Mouse (Mus musculus) limb, embryonic 10.5 days (tissue): ENCODE measurements around the gene Park7. TPM values are rescaled to one million over a fixed set of nuclear protein-coding genes. Genes with fewer than 3 reads are reported as not detected.

Source experiments
- DNase-seq: peaks from one replicate; pipeline ENCODE4 v3.0.0-alpha.2; 2017; ENCODE audit warnings: low spot score
- H3K27ac ChIP-seq: fragments of 300-500 bp; sonication (generic); 2 replicates; pipeline ENCODE4 v1.5.1; 2016; ENCODE audit warnings: mild to moderate bottlenecking
- H3K27me3 ChIP-seq: fragments of 300-500 bp; sonication (generic); 2 replicates; pipeline ENCODE4 v1.6.1; 2016; ENCODE audit warnings: low read depth, mild to moderate bottlenecking; ENCODE audit not compliant: poor library complexity, severe bottlenecking
- H3K36me3 ChIP-seq: fragments of 300-500 bp; sonication (generic); 2 replicates; pipeline ENCODE4 v1.6.1; 2016; ENCODE audit warnings: mild to moderate bottlenecking, moderate library complexity
- H3K4me1 ChIP-seq: fragments of 300-500 bp; sonication (generic); 2 replicates; pipeline ENCODE4 v1.6.1; 2016
- H3K4me3 ChIP-seq: fragments of 300-500 bp; sonication (generic); 2 replicates; pipeline ENCODE4 v1.5.1; 2016; ENCODE audit warnings: mild to moderate bottlenecking, moderate library complexity
- H3K9me3 ChIP-seq: fragments of 300-500 bp; sonication (generic); replicated peaks from 2 replicates; pipeline ENCODE4 v1.6.1; 2016; ENCODE audit warnings: mild to moderate bottlenecking
- WGBS: fragments of 180-500 bp; shearing (Covaris S2); methylation state at CpG from one replicate; pipeline ENCODE4 v1.1.7; 2016; 5-methylcytosine and 5-hydroxymethylcytosine counted together
- polyA plus RNA-seq: library from polyadenylated mRNA; unstranded; fragments of >200 nt; fragmentation: Nextera tagmentation; extraction: Ambion mirVana; gene quantifications from 2 replicates; pipeline ENCODE4 v1.2.1, GENCODE M21; 2016

Park7 gene
- polyA plus RNA-seq, 1 experiment from 2014 or later: 526 TPM

DNA sequence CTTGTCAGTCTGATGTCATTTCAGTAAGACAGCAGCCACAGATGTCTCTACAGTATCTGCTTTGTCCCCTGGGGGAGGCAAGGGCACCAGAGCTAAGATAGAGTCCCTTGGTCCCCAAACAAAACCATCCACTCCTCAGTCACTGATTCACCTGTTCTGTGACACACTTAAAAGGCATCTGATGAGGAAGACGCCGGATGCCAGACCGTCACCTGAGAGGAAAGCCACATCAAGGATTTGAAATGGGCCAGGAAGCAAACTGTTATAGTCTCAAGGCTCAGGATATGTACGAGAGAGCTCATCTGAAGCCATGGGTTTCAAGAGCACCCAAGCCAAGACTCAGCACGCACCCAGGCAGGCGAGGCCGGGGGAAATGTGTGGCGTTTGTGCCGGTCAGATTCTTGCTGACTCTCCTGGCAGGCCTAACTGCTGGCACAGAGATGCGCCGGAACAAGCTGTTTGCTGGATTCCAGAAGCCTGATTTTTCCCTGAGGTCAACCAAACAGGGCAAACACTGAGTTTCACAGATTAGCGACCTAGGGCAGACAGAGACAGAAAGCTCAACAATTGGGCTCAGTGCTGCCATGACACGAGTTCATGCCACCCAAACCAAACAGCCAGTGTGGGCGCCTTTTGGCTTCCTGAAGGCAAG, 11.0 kb downstream of the Park7 start:
- Histone ChIP-seq H3K27ac (no peak overlapping the region), H3K4me1 (0 out of 2 replicates have a peak, but pooled peaks cover 10% of the 10 kb centered on the region), H3K36me3 (peaks cover 95% of the 10 kb centered on the region), H3K4me3 (no peak overlapping the region), H3K27me3 (no peaks in the 10 kb centered on the region), H3K9me3 (no peaks in the 10 kb centered on the region)
- DNase-seq: no peak
- 96% methylated on average over 14 of the region's 14 CpGs for WGBS

DNA sequence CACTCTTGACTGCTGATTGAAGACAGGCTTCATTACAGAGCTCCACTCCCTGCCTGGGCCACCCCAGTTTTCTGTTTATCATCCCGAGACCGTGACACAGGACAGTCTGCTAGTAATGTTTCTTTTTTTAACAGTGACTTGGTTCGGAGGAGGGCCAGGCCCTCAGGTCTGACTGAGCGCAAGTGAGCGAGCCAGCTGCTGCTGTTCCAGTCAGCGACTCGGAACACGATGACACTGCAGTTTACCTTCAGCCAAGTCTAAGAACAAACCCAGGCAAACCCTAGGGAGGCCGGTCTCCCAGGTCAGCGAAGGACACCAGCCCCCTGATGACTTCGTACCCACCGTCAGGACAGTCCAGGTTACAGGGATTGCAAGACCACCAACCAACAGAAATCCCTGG, 12.2 kb downstream of the Park7 start:
- Histone ChIP-seq H3K27me3 (no peaks in the 10 kb centered on the region), H3K4me1 (0 out of 2 replicates have a peak, but pooled peaks cover 6% of the 10 kb centered on the region), H3K4me3 (no peak overlapping the region), H3K9me3 (no peaks in the 10 kb centered on the region), H3K36me3 (peaks cover 95% of the 10 kb centered on the region), H3K27ac (no peak overlapping the region)
- no peak for DNase-seq
- WGBS: 93% methylated on average over 12 of the region's 12 CpGs

- H3K36me3 ChIP-seq: peaks cover 95% of the 10 kb centered on the region
- 59% methylated on average over 9 of the region's 9 CpGs for whole genome bisulfite sequencing
Measured at GRCm38 (mm10) chr4:150901651-150902050, 12.6 kb downstream of the Park7 start.

GRCm38 (mm10) chr4:150900486-150900885, 13.8 kb downstream of the Park7 start:
- WGBS: 95% methylated on average over 13 of the region's 13 CpGs
- peaks cover 95% of the 10 kb centered on the region for H3K36me3 ChIP-seq
- no peak overlapping the region for H3K27ac ChIP-seq
- no peak overlapping the region for H3K4me3 ChIP-seq
- no peaks in the 10 kb centered on the region for H3K27me3 ChIP-seq
- DNase-seq: no peak
- peaks cover 10% of the 10 kb centered on the region; the same call in 1 of the 2 replicates for H3K4me1 ChIP-seq
- H3K9me3 ChIP-seq: no peaks in the 10 kb centered on the region

More at GRCm38 (mm10) chr4:150901651-150902050, 12.6 kb downstream of the Park7 start:
- H3K27me3 ChIP-seq: no peaks in the 10 kb centered on the region
- no peaks in the 10 kb centered on the region for H3K9me3 ChIP-seq
- no peak overlapping the region for H3K27ac ChIP-seq
- 0 out of 2 replicates have a peak, but pooled peaks cover 6% of the 10 kb centered on the region for H3K4me1 ChIP-seq
- no peak overlapping the region for H3K4me3 ChIP-seq
- peak; percentile 88 for DNase-seq

DNA sequence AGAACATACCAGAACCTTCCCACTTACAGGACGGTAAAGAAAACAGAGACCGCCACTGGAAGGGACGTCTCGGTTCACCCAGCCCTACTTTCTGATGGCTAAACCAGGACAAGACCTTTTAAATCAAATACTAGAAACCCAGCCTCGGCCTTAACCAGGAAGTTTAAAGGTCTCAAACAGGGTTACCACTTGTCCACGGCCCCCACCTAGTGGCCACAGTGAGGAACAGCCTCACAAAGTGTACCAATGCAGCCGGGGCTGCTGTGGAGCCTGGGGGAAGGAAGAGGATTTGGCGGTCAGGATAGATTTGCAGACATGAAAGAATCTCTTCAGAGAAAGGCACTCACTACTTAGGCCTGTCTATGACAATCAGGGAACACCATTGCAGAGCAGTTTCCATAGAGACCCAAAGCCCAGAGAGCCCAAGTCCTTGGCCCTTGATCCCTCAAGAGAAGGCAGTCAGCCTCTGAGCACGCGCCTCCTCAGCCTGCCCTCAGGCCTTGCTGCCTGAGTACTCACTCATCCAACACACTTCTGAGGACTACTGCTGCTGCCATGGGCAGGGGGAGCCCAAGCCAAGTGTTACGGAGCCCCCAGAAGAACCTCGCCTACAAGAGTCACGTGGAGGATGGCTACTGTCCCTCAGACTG, 15.4 kb downstream of the Park7 start:
- no peaks in the 10 kb centered on the region for H3K27me3 ChIP-seq
- WGBS: 67% methylated on average over 13 of the region's 13 CpGs
- peaks cover 83% of the 10 kb centered on the region for H3K36me3 ChIP-seq
- no peaks in the 10 kb centered on the region for H3K9me3 ChIP-seq
- no peak overlapping the region for H3K4me3 ChIP-seq
- H3K4me1 ChIP-seq: peaks cover 16% of the 10 kb centered on the region; the same call in 1 of the 2 replicates
- DNase-seq: peak; percentile 78
- no peak overlapping the region for H3K27ac ChIP-seq

DNA sequence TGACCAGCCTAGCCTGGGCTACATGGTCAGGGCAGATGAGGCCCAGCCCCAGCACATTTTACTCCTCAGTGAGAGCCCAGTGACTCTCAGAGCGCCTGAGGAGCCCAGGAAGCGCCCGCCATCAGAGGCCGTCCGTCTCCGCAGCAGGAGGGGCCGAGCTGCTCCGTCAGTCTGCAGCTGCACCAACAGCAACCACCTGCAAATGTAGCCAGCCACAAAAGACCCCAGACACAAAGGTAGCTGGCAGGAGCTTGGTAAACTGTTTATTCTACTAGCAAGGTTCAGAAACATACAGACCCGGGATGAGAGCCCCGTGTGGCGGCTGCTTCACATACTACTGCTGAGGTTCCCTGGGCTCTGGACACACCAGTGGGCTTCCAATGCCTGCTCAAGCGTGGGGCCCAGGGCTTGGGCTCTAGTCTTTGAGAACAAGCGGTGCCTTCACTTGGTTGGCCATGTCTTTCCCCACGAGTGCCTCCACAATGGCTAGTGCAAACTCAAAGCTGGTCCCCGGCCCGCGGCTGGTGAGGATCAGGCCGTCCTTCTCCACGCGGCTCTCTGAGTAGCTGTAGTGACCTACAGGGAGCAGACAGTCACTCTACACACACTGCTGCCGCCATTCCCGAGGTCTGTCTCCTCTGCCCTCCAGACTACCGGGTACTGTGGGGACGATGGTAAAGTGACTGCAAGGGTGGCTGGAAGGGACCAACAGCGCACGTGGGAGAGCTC, 17.2 kb downstream of the Park7 start:
- H3K9me3 ChIP-seq: no peaks in the 10 kb centered on the region
- H3K4me3 ChIP-seq: no peak overlapping the region
- peaks cover 16% of the 10 kb centered on the region; the same call in 1 of the 2 replicates for H3K4me1 ChIP-seq
- DNase-seq: no peak
- H3K27me3 ChIP-seq: no peaks in the 10 kb centered on the region
- 95% methylated on average over 26 of the region's 26 CpGs for WGBS
- H3K36me3 ChIP-seq: peaks cover 65% of the 10 kb centered on the region
- H3K27ac ChIP-seq: no peak overlapping the region

DNA sequence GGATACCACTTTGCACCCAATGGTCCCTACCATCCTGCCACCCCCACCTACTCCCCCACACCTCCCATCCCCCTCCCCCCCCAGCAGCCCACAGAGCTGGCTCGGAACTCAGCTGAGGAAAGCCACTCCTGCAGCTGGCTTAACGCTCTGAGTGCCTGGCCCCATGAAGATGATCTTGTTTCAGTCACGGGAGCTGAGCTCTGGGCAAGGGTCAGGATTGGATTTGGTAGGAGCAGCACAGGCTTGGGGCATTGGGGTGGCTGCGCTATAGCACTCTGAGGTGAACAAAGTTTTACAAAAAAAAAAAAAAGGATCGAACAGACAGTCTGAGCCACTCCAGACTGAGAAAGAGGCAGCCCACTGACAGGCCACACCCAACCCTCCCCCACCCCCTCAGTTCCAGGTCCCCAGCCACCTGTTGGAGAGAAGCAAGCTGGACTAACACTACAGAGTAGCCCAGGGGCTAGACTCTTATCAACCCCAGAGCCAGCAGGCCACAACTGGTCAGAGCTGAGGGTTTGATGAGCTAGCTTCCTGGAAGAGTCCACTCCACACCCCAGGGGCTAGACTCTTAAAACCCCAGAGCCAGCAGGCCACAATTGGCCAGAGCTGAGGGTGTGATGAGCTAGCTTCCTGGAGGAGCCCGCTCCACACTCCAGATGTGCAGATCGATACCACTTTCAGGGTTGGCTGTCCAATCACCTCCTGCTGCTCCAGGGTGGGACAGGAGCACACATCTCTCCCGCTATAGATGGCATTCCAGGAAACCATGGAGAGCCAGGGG, 19.3 kb downstream of the Park7 start:
- no peak overlapping the region for H3K4me3 ChIP-seq
- H3K4me1 ChIP-seq: peaks cover 27% of the 10 kb centered on the region
- H3K9me3 ChIP-seq: no peaks in the 10 kb centered on the region
- H3K27me3 ChIP-seq: no peaks in the 10 kb centered on the region
- WGBS: 79% methylated on average over 8 of the region's 8 CpGs
- H3K27ac ChIP-seq: 0 out of 2 replicates have a peak overlapping the region, but pooled peaks have one; percentile 8
- DNase-seq: no peak
- peaks cover 44% of the 10 kb centered on the region for H3K36me3 ChIP-seq

GRCm38 (mm10) chr4:150891308-150891707, 22.9 kb downstream of the Park7 start:
- DNase-seq: no peak
- WGBS: 74% methylated on average over 5 of the region's 5 CpGs
- Histone ChIP-seq H3K36me3 (peaks cover 8% of the 10 kb centered on the region), H3K4me1 (peaks cover 34% of the 10 kb centered on the region), H3K4me3 (no peak overlapping the region), H3K27ac (no peak overlapping the region), H3K9me3 (no peaks in the 10 kb centered on the region), H3K27me3 (no peaks in the 10 kb centered on the region)

- no peak overlapping the region for H3K4me3 ChIP-seq
- DNase-seq: no peak
- 76% methylated on average over 13 of the region's 13 CpGs for WGBS
- H3K9me3 ChIP-seq: no peaks in the 10 kb centered on the region
- H3K4me1 ChIP-seq: peaks cover 25% of the 10 kb centered on the region
- H3K27me3 ChIP-seq: no peaks in the 10 kb centered on the region
- no peaks in the 10 kb centered on the region for H3K36me3 ChIP-seq
- H3K27ac ChIP-seq: peak overlapping the region; percentile 32; the same call in 1 of the 2 replicates
Measured at GRCm38 (mm10) chr4:150889955-150890315, 24.3 kb downstream of the Park7 start.

- Histone ChIP-seq H3K36me3 (no peaks in the 10 kb centered on the region), H3K4me1 (peaks cover 24% of the 10 kb centered on the region), H3K27ac (peak overlapping the region; percentile 32), H3K9me3 (no peaks in the 10 kb centered on the region), H3K4me3 (no peak overlapping the region), H3K27me3 (no peaks in the 10 kb centered on the region)
- no peak for DNase-seq
- 44% methylated on average over 20 of the region's 20 CpGs for WGBS
Measured at GRCm38 (mm10) chr4:150889273-150889954, 24.8 kb downstream of the Park7 start.

GRCm38 (mm10) chr4:150888492-150888891, 25.7 kb downstream of the Park7 start:
- Histone ChIP-seq H3K36me3 (no peaks in the 10 kb centered on the region), H3K27me3 (no peaks in the 10 kb centered on the region), H3K4me3 (no peak overlapping the region), H3K9me3 (no peaks in the 10 kb centered on the region), H3K27ac (0 out of 2 replicates have a peak overlapping the region, but pooled peaks have one; percentile 9), H3K4me1 (peaks cover 24% of the 10 kb centered on the region)
- DNase-seq: no peak
- 84% methylated on average over 4 of the region's 4 CpGs for WGBS

GRCm38 (mm10) chr4:150887903-150888302, 26.3 kb downstream of the Park7 start:
- 72% methylated on average over 5 of the region's 5 CpGs for WGBS
- DNase-seq: no peak
- no peak overlapping the region for H3K27ac ChIP-seq
- H3K27me3 ChIP-seq: no peaks in the 10 kb centered on the region
- peaks cover 24% of the 10 kb centered on the region for H3K4me1 ChIP-seq
- H3K36me3 ChIP-seq: no peaks in the 10 kb centered on the region
- H3K9me3 ChIP-seq: no peaks in the 10 kb centered on the region
- no peak overlapping the region for H3K4me3 ChIP-seq
